Mouse (Mus musculus) fibroblast of lung, adult 2 months (primary cell): ENCODE data around the gene Tigd2.
"Not testable (repeated sequence)": the region's sequence is repeated elsewhere in the genome, so short reads cannot be mapped to it uniquely, and the experiment has no call there.

Experiments used
- DNase-seq: peaks from one replicate; pipeline ENCODE4 v3.0.0-alpha.2; 2011; ENCODE audit warnings: low read depth

Tigd2 gene

GRCm38 (mm10) chr6:59208685-59209298, at the start of gene Tigd2:
Gene Tigd2, plus strand, starts transcription at chr6:59208870.
- DNase-seq = peak; percentile 54

DNA sequence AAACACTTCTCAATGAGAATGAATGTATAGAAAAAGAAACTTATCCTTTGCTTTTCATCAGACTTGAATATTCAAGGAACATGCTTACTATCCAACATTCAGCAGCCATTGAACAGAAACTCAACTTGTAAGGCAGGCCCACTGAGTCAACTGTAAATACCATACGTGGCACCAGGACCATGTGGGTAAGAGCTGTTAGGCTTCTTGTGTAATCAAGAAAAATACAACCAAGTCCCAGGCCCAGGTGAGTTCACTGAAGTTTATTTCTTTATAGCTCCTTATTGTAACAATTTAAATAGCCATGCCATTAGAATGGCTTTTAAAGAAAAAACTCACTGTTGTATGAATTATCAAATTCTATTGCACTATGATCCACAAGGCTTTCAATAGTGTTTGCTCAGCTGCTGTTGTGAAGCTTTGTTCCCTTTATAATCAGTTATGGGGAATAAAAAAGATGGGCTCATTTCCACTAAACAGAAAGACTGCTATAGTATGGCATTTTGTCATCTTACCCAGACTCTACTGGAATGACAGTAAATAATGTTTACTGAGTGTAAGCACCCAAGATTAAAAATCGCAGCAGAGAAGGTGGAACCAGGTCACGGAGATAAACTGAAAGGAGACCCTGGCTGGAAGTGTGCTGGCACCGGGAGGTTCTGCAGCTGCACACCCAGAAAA, 46.7 kb upstream of the Tigd2 start:
- no peak for DNase-seq

DNA sequence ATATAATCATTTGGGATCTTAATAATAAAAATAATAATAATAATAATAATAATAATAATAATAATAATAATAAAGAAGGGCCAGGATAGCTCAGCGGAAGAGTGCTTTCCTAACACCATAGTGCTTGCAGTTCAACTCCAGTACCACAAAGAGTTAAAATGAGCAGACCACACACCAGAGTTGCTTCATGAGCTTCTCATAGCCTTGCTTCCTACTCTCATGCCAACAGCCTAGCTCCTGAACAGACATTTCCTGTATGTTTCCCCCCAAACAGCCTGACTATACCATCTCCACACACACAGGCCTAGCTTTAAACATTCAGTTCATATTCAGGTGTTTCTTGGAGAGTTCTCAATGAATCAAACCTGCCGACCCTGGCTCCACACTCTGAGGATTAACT, 45.8 kb upstream of the Tigd2 start:
- no peak for DNase-seq

DNA sequence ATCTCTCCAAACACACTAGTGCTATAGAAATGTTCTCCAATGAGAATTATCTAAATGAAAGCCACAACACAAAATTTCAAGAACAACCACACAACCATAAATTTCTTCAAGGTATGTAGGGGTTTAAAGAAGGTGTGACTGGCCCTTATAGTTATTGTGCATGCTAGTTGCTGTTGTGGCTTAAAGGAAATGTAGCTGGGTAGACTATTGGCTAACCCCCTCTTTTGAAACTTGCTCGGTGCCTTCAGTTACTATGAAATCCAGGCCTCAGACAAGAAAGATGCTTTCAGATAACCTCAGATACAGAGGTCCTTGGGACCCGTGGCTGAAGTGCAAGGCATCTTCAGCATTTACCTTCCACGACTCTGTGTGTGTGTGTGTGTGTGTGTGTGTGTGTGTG, 45.3 kb upstream of the Tigd2 start:
- no peak for DNase-seq

GRCm38 (mm10) chr6:59168939-59169338, 39.7 kb upstream of the Tigd2 start:
- DNase-seq = no peak

DNA sequence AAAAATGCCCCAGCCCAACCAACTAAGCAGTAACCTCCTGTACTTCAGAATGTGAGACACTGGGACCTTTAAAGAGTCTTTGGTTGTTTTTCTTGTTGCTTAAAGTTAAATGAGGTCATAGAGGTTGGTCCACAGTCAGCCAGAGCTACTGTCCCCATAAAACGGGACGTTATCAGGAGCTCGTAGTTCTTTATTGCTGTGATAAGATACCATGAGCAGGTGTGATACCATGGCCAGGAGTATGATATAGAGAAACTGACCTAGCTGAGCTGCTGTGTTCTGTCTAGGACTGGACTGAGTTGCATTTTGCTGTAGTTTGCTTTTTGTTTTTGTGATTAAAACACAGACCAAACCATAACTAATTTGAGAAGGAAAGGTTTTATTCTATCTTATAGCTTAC, 37.4 kb upstream of the Tigd2 start:
- no peak for DNase-seq

DNA sequence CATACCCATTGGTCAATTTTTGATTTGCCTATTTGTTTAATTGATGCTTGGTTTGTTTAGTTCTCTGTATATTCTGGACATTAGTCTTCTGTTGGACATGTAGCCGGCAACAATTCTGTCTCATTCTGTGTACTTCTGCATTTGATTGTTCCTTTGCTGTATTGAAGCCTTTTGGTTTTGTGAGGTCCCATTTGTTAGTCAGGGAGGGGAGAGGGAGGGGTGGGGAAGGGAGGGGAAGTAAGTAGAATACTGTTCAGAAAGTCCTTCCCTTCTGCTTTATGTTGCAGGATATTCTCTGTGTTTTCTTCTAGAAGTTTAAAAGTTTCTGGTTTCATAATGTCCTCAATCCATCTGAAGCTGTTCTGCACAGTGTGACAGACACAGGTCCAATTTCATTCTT, 34.7 kb upstream of the Tigd2 start:
- no peak for DNase-seq

GRCm38 (mm10) chr6:59178051-59178450, 30.6 kb upstream of the Tigd2 start:
- peak; percentile 23 for DNase-seq

DNA sequence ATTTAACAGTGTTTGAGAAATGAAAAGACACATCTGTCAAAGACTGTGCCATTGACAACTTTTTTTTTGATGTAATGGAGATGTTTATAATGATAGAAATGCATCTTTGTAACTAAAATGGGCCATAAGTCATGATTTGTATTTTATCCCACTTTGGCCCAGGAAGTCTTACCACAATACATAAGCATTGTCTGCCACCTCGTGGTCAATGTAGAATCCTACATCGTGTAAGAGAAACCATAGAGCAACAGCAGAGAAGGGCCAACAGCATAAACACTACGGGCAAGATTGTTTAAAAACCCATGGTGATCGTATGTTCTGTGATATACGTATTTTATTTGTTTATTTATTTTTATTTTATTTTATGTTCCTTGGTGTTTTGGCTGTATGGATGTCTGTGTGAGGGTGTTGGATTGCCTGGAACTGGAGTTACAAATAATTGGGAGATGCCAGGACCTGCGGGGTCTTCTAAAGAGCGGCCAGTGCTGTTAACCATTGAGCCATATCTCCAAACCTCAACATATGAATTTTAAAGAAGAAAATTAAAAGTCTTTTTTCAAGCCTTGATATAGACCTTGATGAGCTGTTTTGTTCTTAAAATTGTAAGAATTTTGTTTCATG, 28.2 kb upstream of the Tigd2 start:
- DNase-seq = peak; percentile 33

DNA sequence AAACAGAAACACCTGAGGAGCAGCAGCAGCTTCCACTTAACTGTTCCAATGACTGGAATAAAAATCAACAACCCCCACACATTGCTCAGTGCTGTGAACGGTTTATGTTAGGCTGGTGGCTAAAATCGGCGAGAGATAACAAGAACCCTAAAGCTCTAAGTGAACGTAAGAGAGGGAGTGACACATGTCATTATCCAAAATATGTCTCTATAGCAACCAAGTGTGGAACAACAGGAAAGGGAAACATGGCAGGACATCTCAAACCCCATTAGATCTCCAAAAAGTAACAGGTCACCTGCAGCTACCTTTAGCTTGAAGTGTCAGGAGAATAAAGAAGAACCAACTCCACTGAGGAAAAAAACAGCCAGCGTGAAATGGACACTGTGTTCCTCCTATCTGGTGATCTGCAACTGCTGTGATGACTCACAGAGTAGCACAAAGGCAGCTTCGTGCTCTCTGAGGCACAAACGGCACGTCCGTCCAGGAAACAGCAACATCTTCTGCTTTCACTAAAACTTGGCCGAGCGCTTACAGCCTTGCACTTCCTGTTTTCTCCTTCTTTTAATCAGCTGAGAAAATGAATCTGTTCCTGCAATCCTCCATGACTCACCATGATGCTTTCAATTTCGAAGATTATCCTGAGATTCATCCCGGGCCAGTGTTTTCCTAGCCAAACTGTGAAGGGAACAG, 23.5 kb upstream of the Tigd2 start:
- peak; percentile 26 for DNase-seq

DNA sequence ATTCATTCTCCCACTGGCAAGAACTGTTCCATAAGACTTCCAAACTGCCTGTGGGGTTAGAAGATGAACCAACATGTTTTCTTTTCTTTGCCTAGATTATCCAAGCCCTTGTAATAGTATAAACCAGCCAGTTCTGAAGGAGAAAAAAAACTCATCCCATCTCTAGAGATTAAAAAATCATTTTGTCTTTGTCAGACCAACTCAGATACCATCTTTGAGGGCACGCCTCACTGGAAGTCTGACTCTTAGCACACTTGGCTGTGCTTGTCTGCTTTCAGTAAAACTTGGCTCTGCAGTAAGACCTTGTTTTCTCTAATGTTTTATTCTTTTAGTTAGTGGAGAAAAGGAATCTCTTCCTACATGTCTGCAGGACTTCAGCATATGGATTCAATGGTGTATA, 18.7 kb upstream of the Tigd2 start:
- DNase-seq = no peak

DNA sequence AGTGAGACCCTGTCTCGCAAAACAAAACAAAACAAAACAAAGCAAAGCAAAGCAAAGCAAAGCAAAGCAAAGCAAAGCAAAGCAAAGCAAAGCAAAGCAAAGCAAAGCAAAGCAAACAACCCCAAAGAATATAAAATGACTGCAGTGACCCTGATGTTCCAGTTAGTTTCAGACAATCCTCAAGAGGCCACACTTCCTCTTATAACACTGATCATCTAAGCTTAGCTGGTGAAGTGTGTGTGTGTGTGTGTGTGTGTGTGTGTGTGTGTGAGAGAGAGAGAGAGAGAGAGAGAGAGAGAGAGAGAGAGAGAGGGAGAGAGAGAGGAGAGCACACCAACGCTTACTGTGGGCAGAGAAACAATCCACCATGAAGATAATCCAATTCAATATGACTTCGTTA, 14.2 kb upstream of the Tigd2 start:
- not testable (repeated sequence) for DNase-seq

- DNase-seq = no peak
Measured at GRCm38 (mm10) chr6:59195849-59196635, 12.6 kb upstream of the Tigd2 start.

DNA sequence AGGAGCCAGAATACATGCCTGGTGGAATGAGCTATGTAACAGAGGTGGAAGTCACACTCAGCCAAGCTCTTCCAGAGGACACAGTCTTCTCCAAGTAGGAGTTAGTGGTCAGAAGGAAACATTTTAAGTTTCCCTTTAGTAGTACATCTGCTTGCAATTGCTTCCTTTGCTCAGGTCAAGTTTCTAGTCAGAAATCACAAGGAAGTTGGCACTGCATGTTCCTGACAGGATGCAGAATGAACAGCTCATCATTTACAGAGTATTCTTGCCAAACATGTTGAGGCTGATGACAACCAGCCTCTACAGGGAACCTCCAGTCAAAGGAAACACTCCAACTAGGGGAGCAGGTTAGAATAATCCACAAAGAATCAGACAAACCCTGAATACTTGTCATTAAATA, 11.9 kb upstream of the Tigd2 start:
- DNase-seq = no peak

- no peak for DNase-seq
Measured at GRCm38 (mm10) chr6:59198356-59198755, 10.3 kb upstream of the Tigd2 start.

GRCm38 (mm10) chr6:59199021-59199420, 9.6 kb upstream of the Tigd2 start:
- no peak for DNase-seq

- DNase-seq = no peak
Measured at GRCm38 (mm10) chr6:59207561-59207960, 1.1 kb upstream of the Tigd2 start.

DNA sequence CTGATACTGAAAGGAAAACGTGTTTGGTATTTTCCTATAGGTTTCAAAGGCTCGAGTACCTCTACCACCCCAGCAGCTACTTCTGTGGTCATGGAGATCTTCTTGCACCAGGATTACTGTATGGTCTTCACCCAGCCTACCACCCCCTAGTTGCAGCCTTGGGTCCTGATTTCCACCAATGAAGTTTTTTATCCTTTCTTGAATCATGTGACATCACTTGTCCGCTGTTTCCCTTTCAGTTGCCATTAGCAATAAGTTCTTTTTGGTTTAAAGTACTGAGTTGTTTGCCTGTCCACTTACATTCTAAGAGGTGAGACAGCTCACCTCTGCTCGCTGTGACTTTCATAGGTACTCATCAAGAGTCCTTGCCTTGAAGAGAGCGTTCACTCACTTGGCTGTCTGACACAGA, 633 bp downstream of the Tigd2 start:
- no peak for DNase-seq

GRCm38 (mm10) chr6:59233191-59233590, 24.5 kb downstream of the Tigd2 start:
- no peak for DNase-seq

GRCm38 (mm10) chr6:59233651-59234050, 25.0 kb downstream of the Tigd2 start:
- no peak for DNase-seq

GRCm38 (mm10) chr6:59249675-59250074, 41.0 kb downstream of the Tigd2 start:
- DNase-seq = peak; percentile 49

DNA sequence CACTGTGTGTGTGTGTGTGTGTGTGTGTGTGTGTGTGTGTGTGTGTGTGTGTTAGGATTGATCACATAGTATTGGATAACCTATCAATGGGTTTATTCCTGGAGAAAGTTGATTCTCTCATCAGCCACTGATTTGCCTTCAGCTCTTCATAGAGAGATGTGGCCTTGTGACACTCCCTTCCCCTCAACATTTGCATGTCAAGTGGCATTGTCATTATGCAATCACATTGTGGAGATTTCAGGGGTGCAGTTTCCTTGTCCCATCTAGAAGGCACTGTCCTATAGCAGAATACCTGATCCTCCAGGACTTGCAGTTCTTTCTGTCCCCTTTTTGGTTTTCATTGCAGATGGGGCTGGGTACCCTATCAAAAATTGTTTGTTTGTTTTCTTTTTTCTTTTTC, 41.9 kb downstream of the Tigd2 start:
- no peak for DNase-seq
